Mouse (Mus musculus) liver, embryonic 13.5 days (tissue): ENCODE data around the gene Igdcc4. TPM values are rescaled to one million over a fixed set of nuclear protein-coding genes. Genes with fewer than 3 reads are reported as not detected.

Source experiments
- ATAC-seq: fragments of 200-750 bp; cut with Nextera tagmentation; 2 replicates; pipeline ENCODE4 v1.8.0; 2017; ENCODE audit warnings: low read depth, mild to moderate bottlenecking, moderate number of reproducible peaks, moderate library complexity
- DNase-seq: peaks from one replicate; pipeline ENCODE4 v3.0.0; 2022
- H3K27ac ChIP-seq: fragments of 300-500 bp; sonication (generic); 2 replicates; pipeline ENCODE4 v1.5.1; 2015; ENCODE audit warnings: moderate library complexity, mild to moderate bottlenecking, inconsistent platforms
- H3K27me3 ChIP-seq: fragments of 300-500 bp; sonication (generic); 2 replicates; pipeline ENCODE4 v1.6.1; 2015; ENCODE audit warnings: mild to moderate bottlenecking, inconsistent platforms
- H3K36me3 ChIP-seq: fragments of 300-500 bp; sonication (generic); 2 replicates; pipeline ENCODE4 v1.6.1; 2015; ENCODE audit warnings: mild to moderate bottlenecking, inconsistent platforms
- H3K4me1 ChIP-seq: fragments of 300-500 bp; sonication (generic); replicated peaks from 2 replicates; pipeline ENCODE4 v1.6.1; 2015; ENCODE audit warnings: inconsistent platforms
- H3K4me2 ChIP-seq: fragments of 300-500 bp; sonication (generic); 2 replicates; pipeline ENCODE4 v1.6.1; 2015; ENCODE audit warnings: inconsistent platforms, mild to moderate bottlenecking, moderate library complexity
- H3K4me3 ChIP-seq: fragments of 300-500 bp; sonication (generic); replicated peaks from 2 replicates; pipeline ENCODE4 v1.5.1; 2015; ENCODE audit warnings: mild to moderate bottlenecking, inconsistent platforms
- H3K9ac ChIP-seq: fragments of 300-500 bp; sonication (generic); 2 replicates; pipeline ENCODE4 v1.6.1; 2015; ENCODE audit warnings: mild to moderate bottlenecking, inconsistent platforms
- H3K9me3 ChIP-seq: fragments of 300-500 bp; sonication (generic); replicated peaks from 2 replicates; pipeline ENCODE4 v1.6.1; 2016; ENCODE audit warnings: inconsistent platforms
- WGBS: fragments of 180-500 bp; shearing (Covaris S2); methylation state at CpG from one replicate; pipeline ENCODE4 v1.1.7; 2015; ENCODE audit not compliant: insufficient replicate concordance; 5-methylcytosine and 5-hydroxymethylcytosine counted together
- polyA plus RNA-seq: library from polyadenylated mRNA; unstranded; fragments of >200 nt; fragmentation: Nextera tagmentation; extraction: Ambion mirVana; gene quantifications from 2 replicates; pipeline ENCODE4 v1.2.1, GENCODE M21; 2015

Gene Igdcc4
- polyA plus RNA-seq, 1 experiment from 2014 or later: 3.8 TPM

GRCm38 (mm10) chr9:65086801-65087200 lies 14.5 kb upstream of the Igdcc4 start:
- H3K4me1 ChIP-seq: peaks cover 30% of the 10 kb centered on the region
- H3K9ac ChIP-seq: no peak overlapping the region
- H3K9me3 ChIP-seq: no peaks in the 10 kb centered on the region
- DNase-seq (no peak), ATAC-seq (no peak)
- WGBS: 43% methylated on average over 1 of the region's 1 CpGs
- H3K4me3 ChIP-seq: no peak overlapping the region
- no peak overlapping the region for H3K4me2 ChIP-seq
- no peaks in the 10 kb centered on the region for H3K27me3 ChIP-seq
- no peak overlapping the region for H3K27ac ChIP-seq
- H3K36me3 ChIP-seq: peaks cover 25% of the 10 kb centered on the region

DNA sequence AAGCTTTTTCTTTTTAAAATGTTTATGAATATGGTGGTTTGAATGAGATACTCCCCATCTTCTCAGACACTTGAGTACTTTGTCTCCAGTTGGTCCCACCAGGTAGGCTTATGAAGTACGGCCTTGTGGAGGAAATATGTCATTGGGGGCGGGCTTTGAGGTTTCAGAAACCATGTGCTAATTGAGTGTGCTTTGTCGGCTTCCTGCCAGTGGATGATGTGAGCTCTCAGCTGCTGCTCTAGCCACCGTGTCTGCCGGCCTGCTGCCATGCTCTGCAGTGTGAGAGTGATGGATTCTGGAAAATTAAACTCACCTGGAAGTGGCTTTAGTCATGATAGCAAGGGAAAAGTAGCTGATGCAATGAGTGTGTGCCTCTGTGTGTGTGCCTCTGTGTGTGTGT lies 13.8 kb upstream of the Igdcc4 start:
- H3K36me3 ChIP-seq: peaks cover 19% of the 10 kb centered on the region
- H3K27me3 ChIP-seq: no peaks in the 10 kb centered on the region
- ATAC-seq (no peak), DNase-seq (no peak)
- no peak overlapping the region for H3K27ac ChIP-seq
- no peaks in the 10 kb centered on the region for H3K9me3 ChIP-seq
- H3K4me1 ChIP-seq: peaks cover 30% of the 10 kb centered on the region
- H3K9ac ChIP-seq: no peak overlapping the region
- 25% methylated on average over 5 of the region's 5 CpGs for WGBS
- no peak overlapping the region for H3K4me2 ChIP-seq
- H3K4me3 ChIP-seq: no peak overlapping the region

DNA sequence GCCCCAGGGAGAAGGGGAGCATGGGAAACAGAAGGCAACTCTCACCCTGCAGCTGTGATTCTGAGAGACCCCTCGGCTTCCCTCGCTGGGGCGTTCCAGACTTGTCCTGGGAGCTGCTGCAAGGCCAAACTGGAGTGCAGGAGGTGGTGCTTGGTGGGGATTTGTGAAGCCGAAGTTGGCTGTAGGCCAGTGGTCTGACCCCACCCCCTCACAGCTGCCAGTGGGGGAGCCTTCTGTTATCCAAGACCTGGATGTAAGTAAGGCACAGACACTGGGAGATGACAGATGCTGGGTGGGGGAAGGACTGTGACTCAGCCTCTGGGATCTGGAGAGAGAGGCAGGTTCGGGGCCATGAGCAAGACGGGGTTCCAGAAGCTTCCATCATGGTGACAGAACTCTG lies 7.0 kb upstream of the Igdcc4 start:
- no peak for ATAC-seq
- WGBS: 58% methylated on average over 6 of the region's 6 CpGs
- H3K4me2 ChIP-seq: no peak overlapping the region

DNA sequence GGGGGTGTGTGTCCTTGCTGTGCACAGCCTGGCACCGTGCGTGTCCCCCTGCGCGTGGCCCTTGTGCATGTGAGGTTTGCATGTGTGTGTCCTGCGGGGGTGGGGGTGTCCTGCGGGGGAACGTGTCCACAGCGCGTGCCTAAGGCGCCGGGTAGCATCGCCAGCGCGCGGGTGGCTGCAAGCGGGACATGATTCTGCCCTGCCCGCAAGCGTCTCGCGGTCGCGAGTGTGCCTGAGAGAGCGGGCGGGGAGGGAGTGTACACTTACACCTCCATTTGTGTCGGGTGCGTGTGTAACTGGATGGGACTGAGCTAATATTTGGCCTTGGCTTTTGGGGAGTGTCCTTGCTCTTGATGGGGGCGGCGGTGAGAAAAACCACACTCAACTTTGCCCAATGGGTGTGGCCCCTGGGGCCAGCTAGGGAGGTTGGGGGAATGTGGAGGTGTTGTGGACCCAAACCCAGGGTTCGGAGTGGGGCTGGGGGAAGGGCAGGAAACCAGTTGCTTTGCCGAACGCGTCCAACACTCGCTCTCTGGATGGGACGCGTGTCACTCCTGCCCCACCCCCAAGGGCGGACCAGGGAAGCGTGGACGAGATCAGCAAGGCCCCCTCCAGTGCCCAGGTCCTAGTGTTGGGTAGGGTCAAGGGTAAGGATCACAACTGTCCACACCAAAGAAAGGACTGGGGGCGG lies 545 bp downstream of the Igdcc4 start:
- DNase-seq (peak; percentile 11), ATAC-seq (peak; percentile 63)
- Histone ChIP-seq H3K27me3 (peaks cover 77% of the 10 kb centered on the region), H3K27ac (peak overlapping the region; percentile 68), H3K4me2 (peak overlapping the region; percentile 83), H3K4me1 (peaks cover 25% of the 10 kb centered on the region), H3K4me3 (peak overlapping the region; percentile 60), H3K36me3 (no peaks in the 10 kb centered on the region), H3K9me3 (no peaks in the 10 kb centered on the region), H3K9ac (peak overlapping the region; percentile 61)
- 1% methylated on average over 39 of the region's 39 CpGs for WGBS

More for the DNA sequence above, 7.0 kb upstream of the Igdcc4 start:
- H3K27me3 ChIP-seq: peaks cover 7% of the 10 kb centered on the region; the same call in 1 of the 2 replicates
- H3K4me3 ChIP-seq: no peak overlapping the region
- no peaks in the 10 kb centered on the region for H3K36me3 ChIP-seq
- H3K9me3 ChIP-seq: no peaks in the 10 kb centered on the region
- DNase-seq: no peak
- H3K9ac ChIP-seq: no peak overlapping the region
- 0 out of 2 replicates have a peak, but pooled peaks cover 3% of the 10 kb centered on the region for H3K4me1 ChIP-seq
- H3K27ac ChIP-seq: no peak overlapping the region

- Histone ChIP-seq H3K9me3 (no peaks in the 10 kb centered on the region), H3K36me3 (no peaks in the 10 kb centered on the region), H3K27ac (peak overlapping the region; percentile 67), H3K4me2 (peak overlapping the region; percentile 83), H3K9ac (peak overlapping the region; percentile 61), H3K27me3 (peaks cover 84% of the 10 kb centered on the region), H3K4me3 (peak overlapping the region; percentile 60), H3K4me1 (peaks cover 25% of the 10 kb centered on the region)
- 8% methylated on average over 35 of the region's 36 CpGs for WGBS
- DNase-seq: no peak
- peak; percentile 15 for ATAC-seq
Measured at GRCm38 (mm10) chr9:65102377-65103172, 1.3 kb downstream of the Igdcc4 start.

DNA sequence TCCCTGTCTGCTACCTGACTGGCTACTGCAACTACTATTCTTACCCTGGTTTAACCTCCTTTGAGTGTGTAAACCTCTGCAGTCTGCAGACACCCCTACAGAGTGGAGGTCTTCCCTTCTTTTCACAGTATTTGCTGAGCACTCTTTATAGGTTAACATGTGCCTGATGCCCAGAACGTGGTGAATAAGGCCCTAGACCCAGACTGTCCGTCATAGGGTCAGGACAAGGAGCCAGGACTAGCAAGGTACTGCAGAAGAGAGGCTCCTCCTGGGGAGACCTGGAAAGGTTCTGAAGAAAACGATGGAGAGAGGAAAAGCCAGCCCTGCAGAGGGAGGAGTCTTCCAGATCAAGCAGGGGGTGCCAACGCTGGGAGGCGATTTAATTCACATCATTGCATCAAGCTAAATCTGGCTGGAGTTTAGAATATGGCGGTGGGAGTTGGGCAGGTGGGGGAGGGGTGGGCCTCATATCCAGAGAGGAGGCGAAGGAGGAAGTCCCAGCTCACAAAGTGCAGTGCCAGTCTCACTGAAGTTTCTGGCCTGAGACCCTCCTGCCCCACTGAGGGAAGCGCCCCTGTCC lies 2.0 kb downstream of the Igdcc4 start:
- Histone ChIP-seq H3K4me1 (peaks cover 25% of the 10 kb centered on the region), H3K4me3 (peak overlapping the region; percentile 60), H3K4me2 (peak overlapping the region; percentile 83), H3K27me3 (peaks cover 85% of the 10 kb centered on the region), H3K9ac (0 out of 2 replicates have a peak overlapping the region, but pooled peaks have one; percentile 61), H3K27ac (peak overlapping the region; percentile 67; the same call in 1 of the 2 replicates), H3K36me3 (no peaks in the 10 kb centered on the region), H3K9me3 (no peaks in the 10 kb centered on the region)
- WGBS: 17% methylated on average over 8 of the region's 8 CpGs
- ATAC-seq (no peak), DNase-seq (no peak)

DNA sequence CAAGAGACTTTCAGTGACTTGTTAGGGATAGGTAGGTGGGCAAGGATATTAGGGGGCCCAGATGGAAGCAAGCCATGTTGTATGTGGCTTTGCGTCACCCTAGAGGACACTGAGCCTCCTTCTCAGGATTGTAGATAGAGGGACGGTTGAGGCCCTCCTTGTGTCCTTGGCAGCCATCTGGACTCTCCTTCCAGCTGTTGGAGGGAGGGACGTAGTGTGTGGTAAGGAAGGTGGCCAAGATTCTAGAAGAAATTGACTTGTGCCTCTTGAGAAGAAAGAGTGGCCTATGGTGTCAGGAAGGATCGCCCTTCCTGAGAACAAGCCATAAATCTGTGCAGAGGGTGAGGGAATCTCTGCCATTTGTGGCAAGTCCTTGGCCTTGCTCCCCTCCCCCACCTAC lies 5.5 kb downstream of the Igdcc4 start:
- H3K9ac ChIP-seq: no peak overlapping the region
- H3K27ac ChIP-seq: no peak overlapping the region
- no peak for DNase-seq

DNA sequence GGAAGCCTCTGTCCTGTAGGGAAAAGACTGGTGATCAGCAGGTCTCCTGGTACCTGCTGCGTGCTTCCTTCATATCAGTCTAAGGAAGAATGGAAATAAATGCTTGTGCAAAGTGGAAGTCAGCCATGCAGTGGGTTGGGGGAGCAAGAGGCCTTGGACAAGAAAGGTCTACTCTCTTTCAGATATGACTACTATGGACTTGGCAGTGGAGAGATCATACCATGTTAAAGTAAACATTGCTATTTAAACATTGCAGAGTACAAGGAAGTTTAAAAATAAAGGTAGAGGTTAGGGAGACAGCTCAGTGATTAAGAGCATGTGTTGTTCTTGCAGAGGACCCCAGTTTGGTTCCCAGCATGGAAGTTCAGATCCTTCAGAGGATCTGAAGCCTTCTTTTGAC lies 6.6 kb downstream of the Igdcc4 start:
- H3K4me2 ChIP-seq: no peak overlapping the region
- no peak overlapping the region for H3K27ac ChIP-seq
- ATAC-seq: no peak

More for the DNA sequence above, 5.5 kb downstream of the Igdcc4 start:
- H3K4me3 ChIP-seq: no peak overlapping the region
- peaks cover 36% of the 10 kb centered on the region for H3K4me1 ChIP-seq
- peaks cover 77% of the 10 kb centered on the region for H3K27me3 ChIP-seq
- WGBS: 69% methylated on average over 4 of the region's 4 CpGs
- no peaks in the 10 kb centered on the region for H3K36me3 ChIP-seq
- no peaks in the 10 kb centered on the region for H3K9me3 ChIP-seq
- no peak for ATAC-seq
- H3K4me2 ChIP-seq: no peak overlapping the region

DNA sequence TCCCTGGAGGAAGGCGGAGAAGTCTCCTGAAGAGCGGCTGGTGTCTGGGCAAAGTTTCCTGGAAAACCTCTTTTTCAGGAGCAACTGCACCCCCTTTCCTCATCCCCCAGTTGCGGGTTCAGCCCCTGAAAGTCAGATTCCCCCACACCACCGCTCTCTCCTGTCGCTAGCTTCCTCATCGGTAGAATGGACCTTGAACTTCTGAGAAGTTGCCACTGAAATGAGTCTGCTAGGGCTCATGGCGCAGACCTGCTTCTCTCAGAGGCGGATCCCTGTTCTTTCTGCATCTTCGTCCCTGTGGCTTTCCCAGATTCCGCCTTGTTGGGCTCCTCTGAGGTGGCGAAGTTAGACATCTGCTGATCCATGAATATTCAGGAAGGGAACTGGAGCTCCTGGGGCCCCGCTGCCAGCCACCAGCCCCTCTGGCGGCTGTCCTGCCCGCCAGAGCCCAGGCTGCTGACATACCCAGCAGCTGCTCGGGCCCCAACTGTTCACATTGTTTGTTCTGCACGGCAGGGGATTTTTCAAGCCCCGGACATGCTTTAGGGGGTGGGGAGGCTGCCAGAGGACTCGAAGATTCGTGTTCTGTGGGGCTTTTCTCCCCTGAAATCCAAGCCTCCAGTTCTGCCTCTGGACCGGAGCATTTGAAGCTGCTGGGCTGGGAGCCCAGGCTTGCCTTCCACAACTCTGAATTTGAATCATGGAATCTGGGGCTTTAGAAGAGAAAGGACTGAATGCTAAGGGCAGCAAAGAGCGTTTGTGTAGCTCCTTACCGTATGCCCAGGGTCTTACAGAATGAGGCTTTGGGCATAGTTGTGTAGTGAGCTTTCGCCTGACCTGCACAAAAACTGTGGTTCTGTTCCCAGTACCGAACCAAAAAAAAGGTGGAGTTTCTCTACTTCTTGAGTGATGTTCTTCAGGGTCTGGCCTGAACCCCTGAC lies 8.1 kb downstream of the Igdcc4 start:
- 18% methylated on average over 24 of the region's 24 CpGs for WGBS
- Histone ChIP-seq H3K4me1 (peaks cover 20% of the 10 kb centered on the region), H3K9me3 (no peaks in the 10 kb centered on the region), H3K9ac (peak overlapping the region; percentile 36; the same call in 1 of the 2 replicates), H3K4me2 (peak overlapping the region; percentile 37), H3K27me3 (peaks cover 63% of the 10 kb centered on the region), H3K36me3 (no peaks in the 10 kb centered on the region), H3K27ac (0 out of 2 replicates have a peak overlapping the region, but pooled peaks have one; percentile 32), H3K4me3 (peak overlapping the region; percentile 4; the same call in 1 of the 2 replicates)
- no peak for ATAC-seq
- DNase-seq: no peak

More for the DNA sequence above, 6.6 kb downstream of the Igdcc4 start:
- H3K4me1 ChIP-seq: peaks cover 29% of the 10 kb centered on the region
- H3K9me3 ChIP-seq: no peaks in the 10 kb centered on the region
- peaks cover 71% of the 10 kb centered on the region for H3K27me3 ChIP-seq
- DNase-seq: no peak
- no peak overlapping the region for H3K4me3 ChIP-seq
- H3K9ac ChIP-seq: no peak overlapping the region
- H3K36me3 ChIP-seq: no peaks in the 10 kb centered on the region
- WGBS: 49% methylated on average over 1 of the region's 1 CpGs

DNA sequence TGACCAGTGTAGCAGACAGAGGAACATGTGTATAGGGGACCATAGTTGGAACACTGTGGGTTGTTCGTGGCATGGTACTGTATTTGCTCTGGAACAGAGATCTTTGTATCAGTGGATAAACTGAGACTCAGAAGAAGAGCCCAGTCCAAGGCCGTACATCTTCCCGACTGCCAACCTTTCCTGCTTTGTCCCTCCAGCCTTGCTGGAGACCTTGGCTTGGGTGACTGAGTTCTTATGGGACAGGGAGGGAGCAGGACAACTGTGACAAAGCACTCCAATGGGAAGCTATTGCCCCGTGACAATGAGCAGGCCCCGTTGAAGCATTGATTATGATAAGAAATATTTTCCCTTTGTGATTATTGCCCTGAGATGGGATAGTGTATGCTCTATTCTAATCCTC lies 10.4 kb downstream of the Igdcc4 start:
- Histone ChIP-seq H3K9me3 (no peaks in the 10 kb centered on the region), H3K4me1 (peaks cover 20% of the 10 kb centered on the region), H3K9ac (no peak overlapping the region), H3K27me3 (peaks cover 45% of the 10 kb centered on the region), H3K4me3 (no peak overlapping the region), H3K4me2 (no peak overlapping the region), H3K36me3 (no peaks in the 10 kb centered on the region), H3K27ac (no peak overlapping the region)
- WGBS: 68% methylated on average over 5 of the region's 5 CpGs
- DNase-seq (no peak), ATAC-seq (no peak)
